In genomic region chr6:58937726-58938125, GRCm38 (mm10) we compare ENCODE assay signal across 34 mouse cellular contexts. TPM values are rescaled to one million over a fixed set of nuclear protein-coding genes. Genes with fewer than 3 reads are reported as not detected.
"Had no signal": no experiment of that assay in that cellular context is flagged by ENCODE, and none has a peak within 500 bp of the region (broad histone marks: within the 10 kb centered on the region; RNA-seq: fewer than 3 reads in every experiment).

No protein-coding gene starts in this region.

- H3K4me3 ChIP-seq: heart, adult 2 months; heart, embryonic 10.5 days; heart, embryonic 12.5 days; heart, embryonic 13.5 days; heart, embryonic 15.5 days; hindbrain, embryonic 10.5 days; hindbrain, embryonic 12.5 days; hindbrain, embryonic 13.5 days; hindbrain, embryonic 15.5 days; intestine, embryonic 15.5 days; kidney, embryonic 15.5 days; layer of hippocampus, adult 2 months; left cerebral cortex, adult 2 months had no signal

- H3K9ac ChIP-seq: heart, embryonic 12.5 days; heart, embryonic 13.5 days; heart, embryonic 15.5 days; hindbrain, embryonic 12.5 days; hindbrain, embryonic 13.5 days; hindbrain, embryonic 14.5 days; hindbrain, embryonic 15.5 days; intestine, embryonic 15.5 days; kidney, embryonic 15.5 days had no signal

- H3K27me3 ChIP-seq: heart, embryonic 12.5 days; heart, embryonic 13.5 days; heart, embryonic 15.5 days; hindbrain, embryonic 12.5 days; hindbrain, embryonic 13.5 days; hindbrain, embryonic 15.5 days; intestine, embryonic 15.5 days; kidney, embryonic 15.5 days had no signal

- DNase-seq: heart, adult 2 months; heart, postnatal 10 days; heart, postnatal 14 days; heart, postnatal 36 days; heart, postnatal 4 days; kidney, adult 11 months; kidney, adult 18-20 months; kidney, postnatal 10 days; kidney, postnatal 14 days; kidney, postnatal 25 days; kidney, postnatal 4 days; layer of hippocampus, adult 9-11 months; layer of hippocampus, postnatal 36 days had no signal

- H3K27ac ChIP-seq: heart, adult 2 months; heart, embryonic 10.5 days; heart, embryonic 13.5 days; heart, embryonic 15.5 days; hindbrain, embryonic 10.5 days; hindbrain, embryonic 12.5 days; hindbrain, embryonic 13.5 days; hindbrain, embryonic 14.5 days; hindbrain, embryonic 15.5 days; hindbrain, postnatal 0 days; intestine, embryonic 15.5 days; kidney, embryonic 15.5 days; kidney, postnatal 0 days; layer of hippocampus, adult 2 months; left cerebral cortex, adult 2 months had no signal

- H3K4me2 ChIP-seq: heart, embryonic 11.5 days; heart, embryonic 12.5 days; heart, embryonic 13.5 days; heart, embryonic 15.5 days; hindbrain, embryonic 12.5 days; hindbrain, embryonic 13.5 days; hindbrain, embryonic 14.5 days; hindbrain, embryonic 15.5 days; intestine, embryonic 15.5 days; kidney, embryonic 15.5 days had no signal

- ATAC-seq: hindbrain, embryonic 16.5 days; hindbrain, postnatal 0 days; inflammation-experienced regulatory T-cells, adult 6 months; intestine, embryonic 15.5 days; intestine, embryonic 16.5 days; intestine, postnatal 0 days had no signal

- H3K4me1 ChIP-seq: heart, embryonic 10.5 days; heart, embryonic 12.5 days; heart, embryonic 13.5 days; heart, embryonic 15.5 days; intestine, embryonic 15.5 days; kidney, embryonic 15.5 days had no signal

- H3K9me3 ChIP-seq: heart, embryonic 10.5 days; heart, embryonic 12.5 days; heart, embryonic 13.5 days; heart, embryonic 15.5 days; hindbrain, embryonic 10.5 days; hindbrain, embryonic 12.5 days; hindbrain, embryonic 13.5 days; hindbrain, embryonic 15.5 days; intestine, embryonic 15.5 days; kidney, embryonic 15.5 days had no signal

- H3K36me3 ChIP-seq: heart, embryonic 15.5 days; hindbrain, embryonic 10.5 days; hindbrain, embryonic 12.5 days; intestine, embryonic 15.5 days; kidney, embryonic 15.5 days had no signal

RNA-seq across cellular contexts. Expression of gene Nap1l5, which starts 30.9 kb away (rescaled TPM):
- total RNA-seq: hematopoietic stem cell, adult 5-6 weeks had no signal
